Mouse (Mus musculus): ENCODE data around the gene Cx3cl1.

Cx3cl1 gene

GRCm38 (mm10) chr8:94773700-94774171 lies 1.9 kb downstream of the Cx3cl1 start:
- peak in 1 of 2 experiments; percentile 10 for DNase-seq

GRCm38 (mm10) chr8:94774601-94775000 lies 2.8 kb downstream of the Cx3cl1 start:
- DNase-seq, result no peak

- DNase-seq, result no peak
These were observed 4.5 kb downstream of the Cx3cl1 start for GRCm38 (mm10) chr8:94776346-94776745.

GRCm38 (mm10) chr8:94778036-94778435 lies 6.2 kb downstream of the Cx3cl1 start:
- DNase-seq, result peak; percentile 49 to 56

GRCm38 (mm10) chr8:94778473-94778872 lies 6.7 kb downstream of the Cx3cl1 start:
- peak; percentile 55 to 73 for DNase-seq

GRCm38 (mm10) chr8:94778895-94779533 lies 7.2 kb downstream of the Cx3cl1 start:
- peak in 1 of 2 experiments; percentile 20 for DNase-seq

GRCm38 (mm10) chr8:94779534-94780294 lies 7.9 kb downstream of the Cx3cl1 start:
- no peak for DNase-seq

- DNase-seq, result no peak
These were observed 8.8 kb downstream of the Cx3cl1 start for GRCm38 (mm10) chr8:94780491-94781154.

- peak in 1 of 2 experiments; percentile 19 for DNase-seq
These were observed 9.5 kb downstream of the Cx3cl1 start for GRCm38 (mm10) chr8:94781155-94781837.

- peak; percentile 70 to 82 for DNase-seq
These were observed 10.0 kb downstream of the Cx3cl1 start for GRCm38 (mm10) chr8:94781838-94782235.

GRCm38 (mm10) chr8:94783890-94784289 lies 12.1 kb downstream of the Cx3cl1 start:
- no peak for DNase-seq

GRCm38 (mm10) chr8:94785247-94785985 lies 13.6 kb downstream of the Cx3cl1 start:
- DNase-seq, result peak; percentile 43 to 62

GRCm38 (mm10) chr8:94785995-94786595 lies 14.3 kb downstream of the Cx3cl1 start:
- no peak for DNase-seq

- peak in 1 of 2 experiments; percentile 44 for DNase-seq
These were observed 16.0 kb downstream of the Cx3cl1 start for GRCm38 (mm10) chr8:94787524-94788501.

GRCm38 (mm10) chr8:94789256-94789955 lies 17.6 kb downstream of the Cx3cl1 start:
- DNase-seq, result no peak

- DNase-seq, result no peak
These were observed 22.6 kb downstream of the Cx3cl1 start for GRCm38 (mm10) chr8:94794368-94794767.

GRCm38 (mm10) chr8:94794782-94795181 lies 23.0 kb downstream of the Cx3cl1 start:
- DNase-seq, result no peak

- peak; percentile 81 to 82 for DNase-seq
These were observed 28.6 kb downstream of the Cx3cl1 start for GRCm38 (mm10) chr8:94800278-94800968.

Data from kidney, postnatal 4 days (tissue).